8 mouse cellular contexts compared by ENCODE assay signal in genomic region chr7:49778114-49778901, GRCm38 (mm10). TPM values are rescaled to one million over a fixed set of nuclear protein-coding genes. Genes with fewer than 3 reads are reported as not detected.
A peak's percentile ranks its signal among the peaks of the same experiment; 100 is the strongest.
DNase-seq lines count a peak whose midpoint lies in the region; ATAC-seq lines count a peak whose summit lies in the region.

Gene Prmt3 (plus strand): TSS chr7:49778346.

- peak within 1 kb of the TSS; percentile 72 for H3K9ac ChIP-seq in hindbrain, embryonic 12.5 days

- H3K36me3 ChIP-seq in hindbrain, embryonic 12.5 days: peaks cover 14% of the 10 kb centered on the region; the same call in 1 of the 2 replicates

- WGBS in hindbrain, embryonic 12.5 days: under 1% methylated on average over 66 of the region's 92 CpGs

- peak within 1 kb of the TSS; percentile 78 for H3K4me2 ChIP-seq in hindbrain, embryonic 12.5 days (replicated peaks)

- peaks cover 15% of the 10 kb centered on the region for H3K4me1 ChIP-seq in hindbrain, embryonic 12.5 days

- peak; percentile 95 for DNase-seq in MN1 (ENCODE audit: low spot score)
- DNase-seq in cerebellum, adult 9-10 months: peak; percentile 97
- peak; percentile 94 to 99 for DNase-seq in frontal cortex, adult 2 months (ENCODE audit: extremely low spot score in 1 of 2, low spot score in 1 of 2)
- peak; percentile 98 to 99 for DNase-seq in layer of hippocampus, postnatal 14 days (ENCODE audit: low spot score in 2 of 2)
- DNase-seq in lung, postnatal 14 days: peak; percentile 99
- peak; percentile 87 for DNase-seq in retina, adult 2 months (ENCODE audit: low read depth, low spot score)
- peak; percentile 98 to 99 for DNase-seq in thymus, postnatal 36 days

- H3K27me3 ChIP-seq in hindbrain, embryonic 12.5 days: no peaks in the 10 kb centered on the region

- H3K4me3 ChIP-seq in hindbrain, embryonic 12.5 days: peak within 1 kb of the TSS; percentile 84

- H3K27ac ChIP-seq in hindbrain, embryonic 12.5 days: peak within 1 kb of the TSS; percentile 83

- peak; percentile 96 for ATAC-seq in hindbrain, embryonic 12.5 days (ENCODE audit: low FRiP score)

- H3K9me3 ChIP-seq in hindbrain, embryonic 12.5 days (replicated peaks): no peaks in the 10 kb centered on the region

RNA-seq across cellular contexts. Expression of gene Prmt3, which starts in this region (rescaled TPM):
- polyA plus RNA-seq in frontal cortex, adult 2 months (2012; rRNA removed): 30.7 and 33.0 TPM in 2 replicates
- 53.1 and 56.2 TPM in 2 replicates for polyA plus RNA-seq in hindbrain, embryonic 12.5 days (2016; fragmentation: Nextera tagmentation; extraction: Ambion mirVana)
- 10 to 100 TPM; 28.5 to 33.0 TPM for total RNA-seq in layer of hippocampus, postnatal 14 days (2021)

Comparison
In these comparisons a context has a peak if more than half of its experiments do, and no peak if none do; other contexts are left out.
1. Peak in every context shown above with its lines: DNase-seq, ATAC-seq, H3K4me3 ChIP-seq and H3K27ac ChIP-seq.